Mouse (Mus musculus): ENCODE measurements around the gene Tmem184a. TPM values are rescaled to one million over a fixed set of nuclear protein-coding genes. Genes with fewer than 3 reads are reported as not detected.
A peak's percentile ranks its signal among the peaks of the same experiment; 100 is the strongest.

Gene Tmem184a
- total RNA-seq, 2 experiments from 2014 or later = 0.08 to 0.54 TPM

DNA sequence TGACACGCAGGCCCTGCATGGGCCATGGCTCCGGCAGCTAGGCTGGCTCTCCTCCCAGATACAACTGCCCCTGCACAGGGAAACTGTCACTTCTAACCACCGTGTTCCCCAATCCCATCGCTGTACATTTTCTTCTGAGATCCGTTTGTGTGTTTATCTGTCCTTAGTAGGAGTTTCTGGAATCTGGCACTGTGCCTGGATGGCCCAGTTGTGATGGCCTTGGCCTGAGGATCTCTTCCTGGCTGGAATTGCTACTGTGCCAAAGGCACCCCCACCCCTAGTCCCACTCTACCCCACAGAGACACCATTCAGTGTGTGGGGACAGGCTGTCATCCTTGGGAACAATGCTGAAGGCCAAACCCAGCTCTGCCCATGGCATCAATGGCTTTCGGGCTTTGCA lies 3.8 kb downstream of the Tmem184a start:
- DNase-seq = no peak
- intact Hi-C loops (cut with DNase I) = no loop called here

DNA sequence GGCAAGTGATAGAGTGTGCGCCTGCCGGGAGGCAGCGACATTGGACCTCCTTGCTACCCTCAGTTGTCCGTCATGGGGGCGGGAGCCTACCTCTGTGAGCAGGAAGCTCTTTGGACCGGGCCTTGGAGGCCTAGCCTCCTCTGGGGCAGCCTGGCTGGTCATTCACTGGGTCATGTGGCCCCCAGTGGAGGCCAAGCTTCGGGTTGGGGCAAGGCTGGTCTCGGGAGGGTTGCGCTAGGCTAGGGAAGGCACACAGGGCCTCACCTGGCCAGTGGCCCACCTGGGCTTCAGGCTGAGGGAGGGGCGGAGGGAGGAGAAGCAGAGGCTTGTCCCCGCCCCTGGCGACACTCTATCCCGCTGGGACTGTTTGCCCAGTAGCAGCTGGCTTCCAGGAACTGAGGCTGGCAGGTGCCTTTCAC lies 5.7 kb downstream of the Tmem184a start:
- intact Hi-C loops (cut with DNase I) = no loop called here
- no peak for DNase-seq

DNA sequence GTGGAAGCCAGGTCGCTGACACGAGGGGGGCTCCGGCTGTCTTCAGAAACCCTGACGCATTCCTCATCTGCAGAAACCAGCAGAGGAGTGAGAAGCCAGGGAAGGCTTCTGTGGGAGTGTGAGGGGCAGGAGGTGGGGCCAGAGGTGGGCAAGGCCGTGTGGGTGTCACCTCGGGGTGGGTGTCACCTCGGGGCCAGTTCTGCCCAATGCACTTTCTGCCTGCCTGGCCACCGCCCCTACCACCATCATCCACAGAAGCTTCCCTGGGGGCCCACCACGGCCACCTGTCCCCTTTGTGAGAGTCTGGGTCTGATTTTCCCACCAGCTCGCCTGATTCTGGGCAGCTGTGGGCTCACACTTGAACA lies 6.6 kb downstream of the Tmem184a start:
- no peak for DNase-seq
- intact Hi-C loops (cut with DNase I) = no loop called here

DNA sequence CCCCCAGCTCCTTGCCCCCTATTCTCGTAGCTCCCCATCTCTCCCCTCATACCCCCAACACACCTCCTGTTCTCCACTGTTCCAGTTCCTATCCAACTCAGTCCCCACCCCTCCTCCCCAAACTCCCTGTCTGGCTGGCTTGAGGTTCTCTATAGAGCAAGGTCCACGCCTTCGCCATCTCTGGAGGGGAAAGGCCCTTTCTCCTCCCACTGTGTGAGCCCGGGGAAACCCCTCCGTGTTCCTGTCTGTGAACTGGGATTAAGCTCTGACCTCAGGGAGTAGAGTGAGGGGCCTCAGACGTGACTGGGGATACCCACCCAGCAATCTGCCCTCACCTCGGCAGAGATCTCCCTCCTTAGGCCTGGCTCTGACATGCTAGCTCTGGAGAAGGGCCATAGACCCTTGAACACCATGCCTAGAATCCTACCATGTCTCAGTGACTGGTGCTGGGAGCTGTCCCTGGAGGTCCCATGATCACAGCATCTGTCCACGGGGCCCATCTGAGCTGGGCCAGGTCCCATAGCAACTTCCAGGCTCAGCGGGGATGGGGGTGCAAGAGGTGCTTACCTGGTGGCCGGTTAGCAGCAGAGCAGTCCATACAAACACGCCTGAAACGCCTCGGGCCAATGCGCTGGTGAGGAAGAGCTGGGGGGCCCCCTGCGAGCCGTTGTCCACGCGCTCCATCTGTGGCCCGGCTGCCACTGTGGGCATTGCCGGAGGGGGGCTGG lies 7.2 kb downstream of the Tmem184a start:
- intact Hi-C loops (cut with DNase I) = no loop called here
- DNase-seq = no peak

DNA sequence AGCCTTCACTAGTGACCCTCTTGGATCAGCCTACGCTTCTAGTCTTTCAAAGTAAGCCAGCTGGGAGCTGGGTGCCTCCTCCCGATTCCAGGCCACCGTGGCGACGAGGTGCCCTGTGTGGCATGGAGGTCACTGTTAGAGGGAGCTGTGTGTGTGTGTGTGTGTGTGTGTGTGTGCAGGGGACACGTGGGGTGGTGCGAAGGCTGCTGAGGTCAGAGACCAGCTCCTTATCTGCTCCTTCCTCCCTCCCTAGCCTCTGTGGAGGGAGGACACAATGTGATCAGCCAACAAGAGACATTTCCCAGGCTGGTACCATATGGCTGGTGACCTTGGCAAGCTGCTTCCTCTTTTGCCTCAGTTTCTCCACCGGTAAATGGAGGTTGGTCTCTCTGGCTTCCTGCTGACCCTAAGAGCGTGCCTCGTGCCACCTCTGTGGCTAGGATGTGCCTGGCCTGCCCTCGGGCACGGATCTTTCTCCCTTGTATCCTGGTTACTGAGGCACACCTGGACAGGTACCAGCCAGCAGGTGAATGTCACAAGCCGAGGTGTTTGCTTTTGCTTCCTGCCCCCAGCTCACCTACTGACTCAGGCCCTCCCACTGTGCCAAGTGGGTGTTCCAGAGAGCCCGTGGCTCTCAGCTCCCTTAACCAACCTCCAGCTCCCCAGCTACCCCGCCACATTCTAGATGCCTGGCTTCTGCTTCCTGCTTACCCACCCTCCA lies 7.9 kb downstream of the Tmem184a start:
- DNase-seq = no peak
- intact Hi-C loops (cut with DNase I) = no loop called here

DNA sequence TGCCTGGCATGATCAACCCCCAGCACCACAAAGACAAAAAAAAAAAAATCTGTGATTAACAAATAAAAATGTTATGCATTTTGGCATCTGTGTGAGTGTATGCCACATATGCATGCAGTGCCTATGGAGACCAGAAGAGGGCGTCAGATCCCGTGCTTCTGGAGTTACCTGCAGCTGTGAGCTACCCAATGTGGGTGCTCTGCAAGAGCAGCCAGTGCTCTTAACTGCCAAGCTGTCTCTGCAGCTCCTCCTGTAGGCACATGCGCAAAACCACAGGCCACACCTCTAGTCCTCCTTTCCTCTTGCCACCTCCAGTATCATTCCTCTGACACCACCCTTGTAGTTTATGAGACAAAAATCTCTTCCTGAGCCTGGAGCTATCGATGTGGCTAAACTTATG lies 10.3 kb downstream of the Tmem184a start:
- intact Hi-C loops (cut with DNase I) = no loop called here
- no peak for DNase-seq

DNA sequence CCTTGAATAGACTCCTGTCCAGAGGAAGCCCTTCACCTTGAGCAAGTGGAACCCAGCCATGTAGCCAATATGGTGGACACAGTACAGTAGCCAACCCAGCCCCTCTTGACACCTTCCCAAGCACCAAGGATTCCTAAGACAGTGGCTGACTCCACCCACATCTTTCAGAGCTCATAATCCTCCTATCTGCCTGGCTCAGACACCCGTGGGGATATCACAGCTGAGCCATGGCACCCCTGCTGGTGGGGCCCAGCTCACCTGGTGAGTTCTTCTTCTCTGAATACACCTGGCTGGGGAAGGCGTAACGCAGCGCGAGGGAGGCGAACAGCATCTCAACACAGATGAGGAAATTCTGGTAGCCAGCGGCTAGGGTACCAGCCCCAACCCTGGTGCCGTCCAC lies 13.8 kb downstream of the Tmem184a start:
- no peak for DNase-seq
- intact Hi-C loops (cut with DNase I) = no loop called here

DNA sequence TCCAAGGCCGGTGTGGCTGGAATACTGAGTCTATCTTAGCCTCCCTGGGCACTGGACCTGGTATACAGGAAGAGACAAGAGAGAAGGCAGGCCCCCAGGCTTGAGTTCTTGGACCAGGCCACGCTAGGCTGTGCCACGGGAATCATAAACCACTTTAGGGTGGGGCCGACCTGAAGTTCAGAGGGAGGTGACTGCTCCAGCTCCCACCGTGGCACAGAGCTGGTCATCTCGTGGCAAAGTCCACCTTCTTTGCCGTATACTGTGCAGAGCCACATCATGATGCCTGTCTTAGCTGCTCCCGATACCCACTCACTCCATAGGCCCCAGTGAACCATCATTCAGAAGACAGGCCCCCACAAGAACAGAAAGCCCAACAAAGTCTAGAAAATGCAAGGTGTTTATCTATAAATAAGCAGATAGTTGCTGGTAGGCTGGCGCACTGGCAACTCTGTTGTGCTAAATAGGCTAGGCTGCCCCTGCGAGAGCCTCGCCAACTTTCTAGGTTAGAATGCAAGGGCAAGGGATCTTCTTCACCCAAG lies 15.1 kb downstream of the Tmem184a start:
- intact Hi-C loops (cut with DNase I) = no loop called here

DNA sequence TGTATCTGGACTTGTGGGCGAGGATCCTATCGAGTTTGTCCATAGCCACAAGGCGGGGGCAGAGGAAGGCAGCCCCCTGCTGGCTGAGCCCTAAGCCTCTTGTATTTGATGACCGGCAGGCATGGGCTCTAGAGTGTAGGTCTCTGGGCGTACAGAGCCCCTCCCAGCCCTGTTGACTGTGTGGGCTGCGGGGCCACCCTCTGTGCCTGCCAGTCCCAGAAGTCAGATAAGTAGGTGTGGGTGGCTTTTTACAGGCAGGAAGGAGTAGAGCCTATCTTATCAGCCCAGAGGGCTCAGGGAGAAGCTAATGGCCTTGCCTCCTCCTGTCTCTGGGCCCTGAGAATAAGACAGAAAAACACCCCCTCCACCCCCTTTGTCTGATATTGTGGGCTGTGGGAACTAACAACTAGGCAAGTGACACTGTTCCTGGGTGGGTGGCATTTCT lies 15.6 kb downstream of the Tmem184a start:
- DNase-seq = no peak
- intact Hi-C loops (cut with DNase I) = no loop called here

More for the DNA sequence above, 15.1 kb downstream of the Tmem184a start:
- no peak for DNase-seq

DNA sequence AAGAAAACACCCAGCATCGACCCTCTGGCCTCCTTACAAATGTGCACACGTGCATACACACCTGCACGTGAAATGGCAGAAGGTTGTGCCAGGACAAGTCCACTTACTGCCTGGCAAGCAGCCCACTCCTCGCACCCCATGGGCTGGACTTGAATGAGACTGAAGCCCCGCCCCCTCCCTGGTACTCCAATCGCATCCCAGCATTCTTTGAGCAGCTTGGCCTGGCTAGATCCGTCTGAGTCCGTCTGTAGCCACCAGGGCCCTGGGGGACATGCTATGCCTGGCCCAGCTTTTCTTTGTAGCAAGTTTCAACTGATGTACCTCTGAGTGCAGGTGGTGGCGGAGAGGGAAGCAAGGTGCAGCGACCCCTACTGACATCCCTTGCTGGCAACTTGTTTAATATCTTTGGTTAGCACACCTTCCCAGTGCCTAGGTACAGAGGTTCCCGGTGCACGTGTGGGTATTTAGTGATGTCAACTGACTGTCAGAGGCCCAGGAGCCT lies 16.1 kb downstream of the Tmem184a start:
- intact Hi-C loops (cut with DNase I) = no loop called here
- DNase-seq = peak; percentile 76

DNA sequence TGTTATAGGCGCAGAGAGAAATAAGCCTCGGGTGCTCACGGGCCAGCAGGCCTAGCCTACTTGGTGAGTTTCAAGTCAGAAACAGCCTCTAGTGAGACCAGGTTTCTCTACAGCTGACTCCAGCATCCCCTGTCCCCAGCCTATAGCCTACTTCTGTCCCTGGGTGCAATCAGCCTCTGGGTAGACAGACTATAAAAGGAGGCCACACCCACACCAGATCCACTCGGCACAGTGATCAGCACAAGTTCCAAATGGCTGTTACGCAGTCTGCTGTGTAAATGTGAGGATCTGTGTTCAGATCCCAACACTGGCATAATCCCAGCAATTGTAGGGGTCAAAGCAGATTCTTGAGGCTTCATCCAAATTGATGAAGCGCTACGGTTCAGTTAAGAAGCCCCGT lies 16.6 kb downstream of the Tmem184a start:
- no peak for DNase-seq
- intact Hi-C loops (cut with DNase I) = no loop called here

DNA sequence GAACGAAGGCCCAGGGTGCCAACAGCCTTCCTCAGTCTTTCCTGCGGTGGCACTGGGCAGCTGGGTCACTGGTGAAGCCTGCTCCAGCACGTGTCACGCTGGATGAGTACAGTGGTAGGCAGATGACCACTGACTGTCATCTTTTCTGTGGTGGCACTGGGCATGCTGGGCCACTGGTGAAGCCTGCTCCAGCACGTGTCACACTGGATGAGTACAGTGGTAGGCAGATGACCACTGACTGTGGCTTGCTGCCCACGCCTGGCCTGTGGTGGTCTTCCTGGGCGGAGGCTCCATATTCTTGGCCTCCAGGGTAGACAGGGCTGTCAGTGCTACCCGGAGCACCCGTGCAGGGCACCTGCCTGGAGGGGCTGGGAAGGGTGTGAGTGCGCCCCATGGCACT lies 17.8 kb downstream of the Tmem184a start:
- DNase-seq = no peak
- intact Hi-C loops (cut with DNase I) = no loop called here

DNA sequence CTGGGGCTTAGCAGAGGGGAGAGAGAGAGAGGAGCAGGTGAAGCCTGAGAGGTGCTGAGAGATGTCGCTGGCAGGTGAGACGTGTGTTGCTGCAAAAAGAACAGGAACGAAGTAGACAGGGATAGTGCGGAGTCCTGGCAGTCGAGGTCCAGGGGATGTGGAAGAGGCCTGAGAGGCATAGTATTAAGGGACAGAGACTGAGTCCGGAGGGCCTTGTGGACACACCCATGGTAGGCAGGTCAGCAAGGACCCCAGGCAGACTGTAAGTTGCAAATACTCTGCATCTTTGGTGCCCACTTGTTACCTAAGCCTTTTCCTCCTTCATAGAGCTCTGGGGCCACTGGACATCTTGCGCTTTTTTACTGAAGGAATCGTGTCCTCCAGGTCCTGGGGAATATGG lies 18.5 kb downstream of the Tmem184a start:
- DNase-seq = no peak
- intact Hi-C loops (cut with DNase I) = no loop called here

DNA sequence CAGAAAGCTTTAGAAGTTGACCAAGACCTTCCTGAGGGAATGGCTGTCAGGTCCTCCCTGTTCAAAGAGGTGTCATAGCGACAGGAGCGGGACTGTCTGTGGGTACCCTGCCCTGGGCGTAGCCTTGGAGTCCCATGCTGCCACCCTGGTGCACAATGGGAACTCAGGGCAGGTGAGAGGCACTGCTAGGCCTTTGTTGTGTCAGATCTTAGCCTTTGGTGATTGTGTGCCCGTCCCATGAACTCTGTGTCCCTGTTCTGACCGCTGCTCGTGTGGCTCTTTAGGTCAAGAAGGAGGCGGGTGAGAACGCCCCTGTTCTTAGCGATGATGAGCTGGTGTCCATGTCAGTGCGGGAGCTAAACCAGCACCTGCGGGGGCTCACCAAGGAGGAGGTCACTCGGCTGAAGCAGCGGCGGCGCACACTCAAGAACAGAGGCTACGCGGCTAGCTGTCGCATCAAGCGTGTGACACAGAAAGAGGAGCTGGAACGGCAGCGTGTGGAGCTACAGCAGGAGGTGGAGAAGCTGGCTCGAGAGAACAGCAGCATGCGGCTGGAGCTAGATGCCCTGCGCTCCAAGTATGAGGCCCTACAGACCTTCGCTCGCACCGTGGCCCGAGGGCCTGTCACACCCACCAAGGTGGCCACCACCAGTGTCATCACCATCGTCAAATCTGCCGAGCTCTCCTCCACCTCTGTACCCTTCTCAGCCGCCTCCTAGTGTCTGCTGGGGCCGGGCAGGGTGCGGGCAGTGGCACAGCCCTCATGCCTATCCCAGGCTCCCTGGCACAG lies 19.7 kb downstream of the Tmem184a start:
- DNase-seq = no peak
- intact Hi-C loops (cut with DNase I) = no loop called here

DNA sequence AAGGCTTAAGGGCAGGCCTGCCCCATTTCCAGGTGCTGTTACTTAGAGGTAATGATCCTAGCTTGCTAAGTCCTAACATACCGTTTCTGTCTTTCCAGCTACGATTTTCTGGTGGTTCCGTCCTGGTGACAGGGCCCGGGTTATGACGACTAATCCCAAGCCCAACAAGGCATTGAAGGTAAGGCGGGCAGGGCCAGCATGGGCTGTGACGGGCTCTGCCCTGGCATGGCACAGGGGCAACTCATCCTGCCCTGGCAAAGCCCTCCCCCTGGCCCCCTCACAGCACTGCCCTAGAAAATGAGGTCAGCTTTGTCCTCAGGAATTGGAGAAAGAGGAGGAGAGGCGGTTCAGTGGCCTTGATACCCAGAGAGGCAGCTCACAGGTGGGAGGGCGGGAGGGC lies 20.7 kb downstream of the Tmem184a start:
- intact Hi-C loops (cut with DNase I) = no loop called here

DNA sequence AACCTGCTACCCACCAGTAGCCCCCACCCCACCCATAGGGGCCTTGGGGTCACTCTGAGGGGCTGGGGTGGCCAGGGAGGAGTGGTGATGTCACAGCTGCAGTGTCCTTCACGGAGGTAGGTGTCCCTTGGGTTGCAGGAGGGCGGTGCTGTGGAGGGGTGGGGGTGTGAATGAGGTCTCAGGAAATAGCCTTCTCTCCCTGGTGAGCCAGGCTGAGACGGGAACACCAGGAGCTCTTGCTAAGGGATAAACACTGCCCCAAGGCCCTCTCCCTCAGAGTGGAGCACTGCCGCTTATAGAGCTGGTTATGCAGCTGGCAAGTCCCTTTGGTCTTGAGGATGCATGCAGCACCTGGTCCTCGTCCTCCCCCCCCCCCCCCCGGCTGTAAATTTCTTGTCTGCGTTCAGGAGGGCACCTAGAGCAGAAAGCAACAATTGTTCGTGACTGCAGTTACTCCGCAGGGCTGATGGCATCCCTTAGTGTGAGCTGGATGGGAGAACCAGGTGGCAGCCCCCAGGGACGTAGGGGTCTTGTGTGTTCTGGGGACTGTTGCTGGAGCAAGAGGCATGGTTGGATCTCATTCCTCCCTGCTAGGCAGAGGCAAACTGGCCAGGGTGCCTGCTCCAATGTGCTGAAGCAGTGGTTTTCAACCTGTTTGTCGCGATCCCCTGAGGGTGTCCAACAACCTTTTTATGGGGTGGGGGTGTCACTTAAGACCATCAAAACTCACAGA lies 21.4 kb downstream of the Tmem184a start:
- intact Hi-C loops (cut with DNase I) = no loop called here
- no peak for DNase-seq

More for the DNA sequence above, 20.7 kb downstream of the Tmem184a start:
- DNase-seq = no peak

DNA sequence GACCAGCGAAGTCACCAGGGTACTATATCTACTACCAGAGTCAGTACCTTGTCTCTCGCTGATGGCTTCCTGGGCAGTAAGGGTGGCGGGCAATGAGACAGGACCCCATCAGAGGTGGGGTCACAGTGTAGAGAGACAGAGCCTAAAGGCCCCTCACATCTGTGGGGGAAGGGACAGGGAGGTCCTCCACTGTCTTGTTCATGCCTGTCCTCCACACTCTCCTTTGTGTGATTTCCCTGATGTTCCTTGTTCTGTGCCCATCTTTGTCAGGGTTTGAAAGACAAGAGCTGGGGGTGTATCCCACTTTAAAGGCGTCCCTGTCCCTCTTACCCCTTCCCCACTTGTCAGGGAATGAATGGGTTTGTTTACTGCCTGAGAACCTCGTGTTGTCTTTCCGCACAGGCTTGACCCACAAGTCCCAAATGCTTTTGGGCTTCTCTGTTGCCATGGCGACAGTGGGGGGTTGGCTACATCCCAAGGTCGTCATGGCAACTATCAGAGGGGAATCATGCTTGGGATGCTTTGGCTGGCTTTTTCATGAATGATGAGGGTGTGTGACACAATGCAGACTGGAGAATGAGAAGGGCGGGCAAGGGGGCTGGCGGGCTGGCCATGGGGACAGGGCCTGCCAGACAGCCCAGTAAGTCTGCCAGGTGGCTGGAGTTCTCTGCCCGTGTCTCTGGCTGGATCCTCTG lies 22.1 kb downstream of the Tmem184a start:
- peak; percentile 93 for DNase-seq
- intact Hi-C loops (cut with DNase I) = no loop called here

DNA sequence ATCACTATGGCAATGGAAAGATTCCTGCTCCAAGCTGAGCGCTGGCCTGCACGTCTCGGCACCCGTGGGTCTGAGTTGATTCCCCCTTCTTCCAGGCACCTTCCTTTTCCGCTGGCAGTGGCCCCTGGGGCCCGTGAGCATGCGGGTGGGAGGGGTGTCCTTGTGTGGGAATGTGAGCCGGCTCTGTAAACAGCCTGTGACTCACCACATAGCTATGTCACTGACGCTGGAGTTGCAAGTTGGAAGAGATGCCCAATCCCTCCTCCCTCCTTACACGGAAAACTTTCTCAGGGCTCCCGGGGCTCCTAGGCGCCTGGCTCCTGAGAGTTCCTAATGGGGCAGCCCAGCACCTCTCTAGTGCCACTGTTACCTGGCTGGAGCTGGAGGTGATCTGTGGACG lies 22.8 kb downstream of the Tmem184a start:
- no peak for DNase-seq
- intact Hi-C loops (cut with DNase I) = no loop called here

DNA sequence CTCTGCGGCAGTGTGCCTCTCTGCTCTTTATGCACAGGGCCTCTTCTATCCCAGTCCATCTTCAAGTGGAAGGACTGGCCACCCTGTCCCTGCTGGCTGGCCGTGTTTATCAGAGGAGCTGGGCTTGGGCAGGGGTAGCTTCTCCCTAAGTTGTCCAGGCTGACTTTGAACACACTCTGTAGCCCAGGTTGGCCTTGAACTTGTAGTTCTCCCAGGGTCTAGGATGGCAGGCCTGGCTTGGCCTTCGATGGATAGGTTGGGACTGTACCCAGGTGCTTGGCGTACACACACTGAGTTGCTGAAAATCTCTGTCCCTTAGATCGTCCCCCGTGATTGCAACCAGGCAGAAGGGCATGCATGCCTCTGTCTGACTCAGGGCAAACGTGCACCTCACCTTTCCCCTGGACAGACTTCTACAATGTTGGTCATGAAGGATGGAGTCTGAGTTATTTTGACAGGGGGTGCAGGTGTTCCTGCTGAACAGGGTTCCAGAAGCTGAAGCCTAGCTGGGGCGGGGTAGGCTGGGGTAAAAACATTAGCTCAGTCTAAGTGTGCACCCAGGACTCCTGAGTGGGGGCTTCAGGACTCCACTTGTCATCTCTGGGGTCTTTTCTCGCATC lies 23.6 kb downstream of the Tmem184a start:
- intact Hi-C loops (cut with DNase I) = no loop called here
- DNase-seq = no peak

Measured in left cerebral cortex, postnatal 4 days (tissue).